Mouse (Mus musculus) thymus, adult 2 months (tissue): ENCODE results near the gene Trpt1.

Experiments
- CTCF ChIP-seq: fragments of 200-500 bp; IDR thresholded peaks from 2 replicates; pipeline ENCODE4 v1.5.1; 2012; ENCODE audit warnings: mild to moderate bottlenecking, control low read depth, low read length, moderate library complexity, borderline replicate concordance; ENCODE audit not compliant: control insufficient read depth, poor library complexity, insufficient read depth; ENCODE audit errors: extremely low read depth
- POLR2A ChIP-seq: fragments of 200-500 bp; IDR thresholded peaks from 2 replicates; pipeline ENCODE4 v1.6.1; 2012; ENCODE audit warnings: mild to moderate bottlenecking, low read length, control low read depth, moderate library complexity; ENCODE audit not compliant: control insufficient read depth, poor library complexity, insufficient read depth; ENCODE audit errors: extremely low read depth

GRCm38 (mm10) chr19:6996006-6996405, at the start of gene Trpt1, which contains the start of gene Nudt22:
- TF ChIP-seq CTCF (no peak), POLR2A (0 out of 2 replicates have a peak, but pooled peaks have one; percentile 11)
